Mouse (Mus musculus): ENCODE results near the gene 1700001C19Rik.

1700001C19Rik gene

DNA sequence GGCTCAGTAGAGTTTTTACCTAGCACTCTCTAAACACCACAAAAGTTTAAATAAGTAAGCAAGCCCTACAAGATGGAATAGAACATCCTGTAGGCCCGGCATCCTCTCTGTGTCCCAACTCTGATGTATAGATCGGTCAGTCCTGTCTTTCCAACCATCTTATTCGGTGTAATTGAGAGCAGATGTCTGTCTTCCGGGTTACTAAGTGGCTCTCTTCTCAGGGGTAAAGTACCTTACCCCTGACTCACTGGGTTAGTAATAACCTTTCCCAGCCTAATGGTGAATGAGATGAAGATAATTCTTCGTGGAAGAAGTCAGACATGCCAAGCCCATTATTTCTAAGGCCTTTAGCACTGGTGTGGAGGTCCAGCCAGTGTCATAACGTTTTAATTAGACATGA is 63.2 kb downstream of the 1700001C19Rik start:
- no peak for DNase-seq (ENCODE audit: low spot score in 2 of 2)

DNA sequence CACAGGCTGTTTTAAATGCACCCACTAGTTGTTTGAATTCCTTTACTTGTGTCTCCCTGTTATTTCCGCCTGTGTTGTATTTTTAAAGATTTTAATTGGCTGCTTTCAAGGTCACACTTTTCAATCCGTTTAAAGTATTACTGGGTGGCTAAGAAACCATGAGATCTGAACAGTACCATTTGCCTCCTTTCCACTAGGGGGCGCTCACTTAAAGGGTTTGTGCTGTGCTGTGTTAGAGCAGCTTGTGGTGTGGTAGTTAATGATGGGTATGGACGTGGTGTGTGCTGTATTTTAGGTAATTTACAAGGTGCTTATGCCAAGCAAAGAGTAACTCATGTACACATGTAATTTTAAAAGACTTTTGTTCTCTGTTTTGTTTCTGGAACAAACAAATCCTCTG is 65.7 kb downstream of the 1700001C19Rik start:
- peak; percentile 64 to 83 for DNase-seq (ENCODE audit: low spot score in 2 of 2)

DNA sequence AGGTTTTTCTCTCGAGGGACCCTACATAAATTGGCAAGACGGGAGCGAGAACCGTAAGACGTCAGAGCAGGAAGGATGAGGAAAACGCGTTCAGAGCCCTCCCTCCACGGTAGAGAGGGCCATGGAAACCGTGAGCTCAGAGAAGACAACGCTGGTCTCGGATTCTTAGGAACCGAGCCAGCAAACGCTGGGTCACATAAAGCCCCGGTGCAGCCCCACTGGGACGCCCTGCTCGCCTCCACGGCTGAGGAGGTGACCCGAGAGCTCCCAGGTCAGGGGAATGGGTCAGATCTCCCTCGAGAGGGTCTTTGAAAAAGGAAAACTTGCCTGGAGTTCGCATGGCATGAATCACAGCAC is 68.1 kb downstream of the 1700001C19Rik start:
- no peak for DNase-seq (ENCODE audit: low spot score in 2 of 2)

DNA sequence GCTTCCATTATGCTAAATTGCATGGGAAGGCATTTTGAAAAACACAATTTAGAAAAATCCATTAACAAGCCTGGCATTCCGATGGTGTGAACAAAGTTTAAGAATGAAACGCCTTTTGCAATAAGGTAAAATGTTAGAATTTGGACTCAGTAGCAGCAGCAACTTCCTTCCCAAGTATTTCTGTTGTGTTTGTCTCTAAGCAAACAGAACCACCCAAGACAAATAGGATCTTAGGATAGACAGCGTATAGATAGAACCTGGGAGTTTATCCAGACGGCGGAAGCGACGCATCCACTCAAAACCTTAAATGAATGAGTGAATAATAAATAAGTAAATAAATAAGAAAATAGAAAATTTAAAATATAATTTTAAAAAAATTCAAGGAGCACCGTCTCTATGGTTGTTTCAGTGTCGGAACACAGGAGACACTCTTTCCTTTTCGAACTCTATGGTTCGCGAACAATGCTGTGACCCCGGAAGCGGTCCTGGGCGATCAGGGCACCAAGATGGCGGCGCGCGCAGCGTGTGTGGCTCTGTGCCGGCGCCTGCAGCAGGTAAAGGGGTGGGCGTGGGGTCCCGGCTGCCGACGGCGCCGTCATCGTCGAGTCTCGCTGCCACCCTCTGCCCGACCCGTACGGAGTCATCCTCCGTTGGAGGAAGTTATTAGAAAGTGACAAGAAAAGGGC is 68.6 kb downstream of the 1700001C19Rik start, which contains the start of gene Mrps10:
TSS of gene Mrps10 (plus strand) at position 487 of the 686 bp plus-strand sequence.
- DNase-seq (ENCODE audit: low spot score in 2 of 2), result peak; percentile 83 to 91
